Mouse (Mus musculus): ENCODE data around the gene Hba-a2. TPM values are rescaled to one million over a fixed set of nuclear protein-coding genes. Genes with fewer than 3 reads are reported as not detected.

Hba-a2 gene
- polyA plus RNA-seq, 1 experiment from 2014 or later: 27,825 TPM

DNA sequence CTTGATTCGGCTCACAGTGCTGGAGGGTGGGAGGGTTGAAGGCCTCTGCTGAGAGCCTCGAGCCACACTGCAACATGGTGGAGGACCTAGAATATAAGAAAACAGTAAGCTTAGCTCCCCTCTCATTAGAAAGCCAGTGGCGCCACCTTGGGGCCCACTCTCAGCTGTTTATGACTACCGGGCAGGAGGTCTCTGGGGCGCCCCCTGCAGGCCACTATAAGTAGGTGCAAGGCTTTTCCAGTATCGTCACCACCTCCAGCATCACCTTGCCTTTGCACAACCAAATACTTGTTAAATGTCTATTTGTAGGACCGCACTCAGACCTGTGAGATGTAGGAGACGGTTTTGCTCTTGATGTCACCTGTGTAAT, 24.9 kb downstream of the Hba-a2 start:
- H3K27ac ChIP-seq (ENCODE audit: poor library complexity, severe bottlenecking): no peak overlapping the region
- no peaks in the 10 kb centered on the region for H3K36me3 ChIP-seq
- WGBS: 35% methylated on average over 8 of the region's 8 CpGs

DNA sequence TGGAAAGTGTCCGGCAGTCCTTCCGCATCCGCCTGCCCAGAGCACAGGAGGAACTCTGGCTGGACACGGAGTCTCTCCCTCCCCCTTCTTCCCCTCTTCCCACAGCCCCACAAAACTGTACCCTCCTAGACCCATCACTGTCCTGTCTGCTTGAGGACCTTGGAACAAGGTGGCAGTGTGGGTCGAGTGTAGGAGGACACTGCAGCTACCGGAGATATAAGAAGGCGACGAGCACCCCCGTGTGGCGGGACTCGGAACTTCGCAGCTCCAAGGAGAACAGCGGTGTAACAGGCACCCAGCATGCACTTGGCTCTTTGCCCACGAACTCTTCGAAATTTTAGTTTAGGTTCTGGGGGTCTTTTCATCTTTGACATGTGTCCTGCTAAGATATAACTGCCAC, 28.3 kb downstream of the Hba-a2 start:
- H3K4me3 ChIP-seq: no peak overlapping the region
- H3K27me3 ChIP-seq (replicated peaks): peaks cover 16% of the 10 kb centered on the region; the same call in 1 of the 2 replicates
- peaks cover 9% of the 10 kb centered on the region; the same call in 1 of the 2 replicates for H3K4me1 ChIP-seq (replicated peaks)
- no peak overlapping the region for H3K9ac ChIP-seq
- no peaks in the 10 kb centered on the region for H3K9me3 ChIP-seq (replicated peaks)
- H3K36me3 ChIP-seq: no peaks in the 10 kb centered on the region
- no peak overlapping the region for H3K27ac ChIP-seq (ENCODE audit: poor library complexity, severe bottlenecking)
- 10% methylated on average over 15 of the region's 15 CpGs for WGBS
- H3K4me2 ChIP-seq: peak overlapping the region; percentile 54
- ATAC-seq (ENCODE audit: insufficient number of reproducible peaks, low FRiP score): peak; percentile 80

More for the DNA sequence above, 24.9 kb downstream of the Hba-a2 start:
- Histone ChIP-seq H3K9ac (no peak overlapping the region), H3K4me2 (no peak overlapping the region), H3K9me3 (replicated peaks) (no peaks in the 10 kb centered on the region), H3K4me3 (no peak overlapping the region), H3K27me3 (replicated peaks) (no peaks in the 10 kb centered on the region), H3K4me1 (replicated peaks) (peaks cover 9% of the 10 kb centered on the region; the same call in 1 of the 2 replicates)
- ATAC-seq (ENCODE audit: insufficient number of reproducible peaks, low FRiP score): 0 out of 2 replicates have a peak, but pooled peaks have one; percentile 31

DNA sequence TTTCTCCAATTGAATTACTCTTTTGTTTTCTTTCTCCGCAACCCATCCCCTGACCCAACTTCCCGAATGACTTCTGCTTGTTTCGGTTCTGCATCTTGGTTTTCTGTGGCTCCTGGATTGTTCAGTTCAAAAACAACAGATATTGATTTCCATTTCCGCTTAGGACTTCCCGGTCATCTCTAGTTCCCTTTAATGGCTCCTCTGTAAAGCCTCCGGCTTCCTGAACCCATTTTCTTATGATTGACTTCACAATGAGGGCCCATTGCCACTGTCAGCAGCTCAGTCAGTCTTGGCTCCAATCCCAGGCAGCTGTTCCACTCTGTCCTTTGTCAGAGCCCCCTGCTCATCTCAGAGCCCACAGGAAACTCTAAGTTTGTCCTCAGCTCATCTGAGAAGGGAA, 34.8 kb downstream of the Hba-a2 start:
- ATAC-seq (ENCODE audit: insufficient number of reproducible peaks, low FRiP score): peak; percentile 80
- Histone ChIP-seq H3K4me3 (no peak overlapping the region), H3K36me3 (no peaks in the 10 kb centered on the region), H3K27me3 (replicated peaks) (peaks cover 16% of the 10 kb centered on the region; the same call in 1 of the 2 replicates), H3K4me2 (no peak overlapping the region), H3K9me3 (replicated peaks) (no peaks in the 10 kb centered on the region), H3K9ac (no peak overlapping the region), H3K27ac (ENCODE audit: poor library complexity, severe bottlenecking) (peak overlapping the region; percentile 33; the same call in 1 of the 2 replicates), H3K4me1 (replicated peaks) (peaks cover 18% of the 10 kb centered on the region)
- WGBS: 52% methylated on average over 6 of the region's 6 CpGs

DNA sequence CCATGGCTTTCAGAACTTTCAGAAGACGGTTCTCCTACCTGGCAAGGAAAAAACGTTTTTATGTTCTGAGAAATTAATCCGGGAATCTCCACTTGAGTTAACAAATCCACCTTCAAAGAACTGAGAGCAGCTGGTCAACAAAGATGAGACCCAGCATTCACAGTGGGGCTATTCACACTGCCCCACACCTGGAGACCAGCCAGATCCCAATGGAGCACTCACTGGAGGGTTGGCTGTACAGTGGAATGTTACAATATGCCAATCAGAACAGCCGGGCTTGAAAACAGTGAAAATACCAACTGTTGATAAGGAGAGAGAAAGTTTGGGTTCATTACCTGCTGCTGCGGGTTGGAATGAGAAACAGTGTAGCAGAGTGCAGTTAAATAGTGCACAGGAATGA, 35.6 kb downstream of the Hba-a2 start:
- H3K4me3 ChIP-seq: no peak overlapping the region
- H3K36me3 ChIP-seq: no peaks in the 10 kb centered on the region
- peaks cover 3% of the 10 kb centered on the region; the same call in 1 of the 2 replicates for H3K9me3 ChIP-seq (replicated peaks)
- no peak overlapping the region for H3K4me2 ChIP-seq
- ATAC-seq (ENCODE audit: insufficient number of reproducible peaks, low FRiP score): no peak
- peaks cover 18% of the 10 kb centered on the region for H3K4me1 ChIP-seq (replicated peaks)
- H3K27ac ChIP-seq (ENCODE audit: poor library complexity, severe bottlenecking): peak overlapping the region; percentile 33; the same call in 1 of the 2 replicates
- WGBS: 52% methylated on average over 5 of the region's 5 CpGs
- no peak overlapping the region for H3K9ac ChIP-seq
- H3K27me3 ChIP-seq (replicated peaks): peaks cover 16% of the 10 kb centered on the region; the same call in 1 of the 2 replicates

DNA sequence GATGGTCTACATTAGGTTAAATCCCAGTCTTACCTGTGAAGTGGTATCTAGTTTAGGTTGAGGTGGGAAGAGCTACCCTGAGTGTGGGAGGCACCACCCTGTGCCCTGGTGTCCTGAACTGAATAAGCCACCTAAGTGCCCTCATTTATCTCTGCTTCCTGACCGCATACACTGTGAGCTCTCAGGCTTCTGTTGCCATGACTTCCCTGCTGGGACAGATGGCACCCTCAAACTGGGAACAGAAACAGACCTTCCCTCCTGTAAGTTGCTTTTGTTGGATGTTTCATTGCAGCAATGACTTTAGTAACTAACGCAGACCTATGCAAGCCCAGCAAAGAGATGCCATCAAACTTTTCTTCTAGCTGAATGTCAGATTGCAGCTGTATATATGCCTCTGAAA, 36.9 kb downstream of the Hba-a2 start:
- H3K27me3 ChIP-seq (replicated peaks): peaks cover 6% of the 10 kb centered on the region; the same call in 1 of the 2 replicates

DNA sequence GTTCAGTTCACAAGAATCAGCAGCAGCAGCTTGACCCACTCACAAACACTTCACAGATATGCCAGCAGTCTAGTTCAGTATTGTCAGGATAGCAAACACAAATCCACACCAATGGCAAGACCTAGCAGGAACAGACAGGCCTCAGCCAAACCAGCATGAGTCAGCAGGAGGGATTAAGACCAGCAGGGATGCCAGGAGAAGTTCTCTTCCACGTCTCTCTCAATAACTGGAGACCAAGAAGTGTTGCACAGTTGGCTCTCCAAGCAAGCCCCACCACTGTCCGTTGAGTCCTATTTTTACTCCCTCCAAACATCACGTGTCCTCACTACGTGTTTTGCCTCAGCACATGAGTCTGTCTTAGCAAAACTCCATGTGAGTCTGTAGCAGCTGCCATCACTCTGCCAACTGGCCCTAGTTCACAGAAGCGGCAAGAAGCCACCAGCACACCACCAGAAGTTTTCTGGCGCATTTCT, 40.2 kb downstream of the Hba-a2 start:
- no peak overlapping the region for H3K4me3 ChIP-seq
- H3K9me3 ChIP-seq (replicated peaks): peaks cover 7% of the 10 kb centered on the region; the same call in 1 of the 2 replicates
- 0 out of 2 replicates have a peak, but pooled peaks cover 4% of the 10 kb centered on the region for H3K27me3 ChIP-seq (replicated peaks)
- no peak overlapping the region for H3K9ac ChIP-seq
- no peak overlapping the region for H3K4me2 ChIP-seq
- H3K4me1 ChIP-seq (replicated peaks): peaks cover 28% of the 10 kb centered on the region
- WGBS: 85% methylated on average over 6 of the region's 6 CpGs
- ATAC-seq (ENCODE audit: insufficient number of reproducible peaks, low FRiP score): no peak
- H3K27ac ChIP-seq (ENCODE audit: poor library complexity, severe bottlenecking): no peak overlapping the region
- H3K36me3 ChIP-seq: no peaks in the 10 kb centered on the region

More for the DNA sequence above, 36.9 kb downstream of the Hba-a2 start:
- Histone ChIP-seq H3K27ac (ENCODE audit: poor library complexity, severe bottlenecking) (no peak overlapping the region), H3K36me3 (no peaks in the 10 kb centered on the region), H3K4me1 (replicated peaks) (peaks cover 18% of the 10 kb centered on the region), H3K9me3 (replicated peaks) (peaks cover 7% of the 10 kb centered on the region; the same call in 1 of the 2 replicates), H3K4me2 (no peak overlapping the region), H3K4me3 (no peak overlapping the region), H3K9ac (no peak overlapping the region)
- ATAC-seq (ENCODE audit: insufficient number of reproducible peaks, low FRiP score): no peak
- 80% methylated on average over 2 of the region's 2 CpGs for WGBS

DNA sequence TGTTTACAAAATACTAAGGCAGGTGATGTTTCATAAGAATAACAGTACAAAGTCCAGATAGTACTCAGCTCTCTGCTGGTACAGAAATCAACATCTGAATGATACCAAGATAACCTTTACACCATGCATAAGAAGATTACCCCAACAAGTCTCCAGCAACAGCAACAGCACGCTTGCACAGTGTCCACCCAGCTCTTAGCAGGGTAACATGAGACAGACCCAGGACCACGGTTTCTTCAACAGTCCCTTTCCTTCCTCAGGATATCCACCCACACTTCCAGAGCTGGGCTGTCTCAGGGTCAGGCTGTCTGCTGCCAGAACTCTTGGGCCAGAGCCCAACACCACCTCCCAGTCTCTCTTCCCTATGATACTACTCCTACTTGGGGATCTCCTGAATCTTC, 42.8 kb downstream of the Hba-a2 start:
- no peaks in the 10 kb centered on the region for H3K36me3 ChIP-seq
- ATAC-seq (ENCODE audit: insufficient number of reproducible peaks, low FRiP score): peak; percentile 71

DNA sequence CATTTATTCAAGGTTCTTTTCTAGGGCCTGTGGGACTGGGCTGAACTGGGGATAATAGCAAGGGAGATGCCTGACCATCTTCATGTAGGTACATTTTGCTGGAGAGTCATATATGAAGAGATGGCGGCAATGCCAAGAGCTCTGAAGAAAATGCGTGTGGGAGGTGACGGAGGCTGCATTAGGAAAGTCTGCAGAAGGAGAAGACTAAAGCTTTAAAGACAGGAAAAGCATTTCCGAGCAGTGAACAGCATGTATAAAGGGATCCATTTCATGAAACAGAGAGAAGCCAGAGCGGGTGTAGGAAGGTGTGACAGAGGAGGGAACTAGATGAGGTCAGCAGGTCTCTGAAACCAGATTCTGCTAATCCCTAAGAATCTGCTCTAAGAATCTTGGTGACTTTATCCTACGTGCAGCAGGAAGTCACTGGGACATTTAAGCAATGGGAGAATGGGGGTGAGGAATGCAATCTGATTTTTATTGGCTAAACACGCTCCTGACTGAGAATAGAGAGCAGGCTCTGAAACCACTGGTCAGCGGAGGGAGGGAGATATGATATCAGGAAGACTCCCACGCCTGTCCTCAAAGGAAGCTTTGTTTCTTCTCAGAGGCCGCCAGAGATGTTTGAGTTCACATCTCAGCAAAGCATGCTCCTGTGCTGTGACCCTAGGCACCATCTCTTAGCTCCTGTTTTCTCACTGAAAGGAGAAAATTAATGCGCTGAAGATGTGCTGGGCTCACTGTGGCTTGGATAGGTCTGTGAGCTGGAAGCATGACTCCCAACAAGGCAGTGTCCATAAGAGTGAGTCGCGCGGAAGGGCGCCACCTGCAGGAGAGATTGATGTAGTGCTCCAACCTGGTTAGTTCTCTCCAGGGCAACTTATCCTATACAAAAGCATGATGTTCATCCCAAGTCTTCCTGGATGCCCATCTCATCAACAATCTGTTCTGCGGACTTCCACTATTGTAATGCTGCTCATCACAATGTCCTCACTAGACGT, 44.5 kb downstream of the Hba-a2 start:
- H3K9me3 ChIP-seq (replicated peaks): peaks cover 7% of the 10 kb centered on the region; the same call in 1 of the 2 replicates
- H3K4me2 ChIP-seq: peak overlapping the region; percentile 33
- H3K4me1 ChIP-seq (replicated peaks): peaks cover 29% of the 10 kb centered on the region
- WGBS: 24% methylated on average over 17 of the region's 17 CpGs
- peaks cover 4% of the 10 kb centered on the region; the same call in 1 of the 2 replicates for H3K27me3 ChIP-seq (replicated peaks)
- peak overlapping the region; percentile 6; the same call in 1 of the 2 replicates for H3K27ac ChIP-seq (ENCODE audit: poor library complexity, severe bottlenecking)
- ATAC-seq (ENCODE audit: insufficient number of reproducible peaks, low FRiP score): peak; percentile 34; the same call in 1 of the 2 replicates
- H3K36me3 ChIP-seq: no peaks in the 10 kb centered on the region
- H3K4me3 ChIP-seq: no peak overlapping the region
- no peak overlapping the region for H3K9ac ChIP-seq

More for the DNA sequence above, 42.8 kb downstream of the Hba-a2 start:
- Histone ChIP-seq H3K27me3 (replicated peaks) (peaks cover 4% of the 10 kb centered on the region; the same call in 1 of the 2 replicates), H3K4me2 (no peak overlapping the region), H3K9me3 (replicated peaks) (peaks cover 7% of the 10 kb centered on the region; the same call in 1 of the 2 replicates), H3K9ac (no peak overlapping the region), H3K27ac (ENCODE audit: poor library complexity, severe bottlenecking) (0 out of 2 replicates have a peak overlapping the region, but pooled peaks have one; percentile 5), H3K4me1 (replicated peaks) (peaks cover 29% of the 10 kb centered on the region), H3K4me3 (no peak overlapping the region)
- WGBS: 42% methylated on average over 2 of the region's 2 CpGs

DNA sequence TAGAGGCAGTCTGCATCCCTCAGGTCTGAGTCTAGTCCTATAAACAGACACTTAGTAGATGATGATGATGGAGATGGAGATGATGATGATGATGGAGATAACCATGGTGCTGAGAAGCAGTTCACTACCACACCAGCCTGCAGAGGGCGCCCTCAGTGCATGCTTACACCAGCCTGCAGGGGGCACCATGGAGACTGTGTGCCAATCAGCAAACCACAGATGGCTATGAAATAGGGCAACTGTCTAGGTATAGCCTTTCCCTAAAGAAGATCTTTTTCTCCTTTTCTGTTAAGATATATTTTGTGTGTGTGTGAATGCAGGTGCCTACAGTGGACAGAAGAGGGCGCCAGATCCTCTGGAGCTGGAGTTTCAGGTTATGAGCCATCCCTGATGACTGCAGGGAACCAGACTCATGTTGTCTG, 46.5 kb downstream of the Hba-a2 start:
- no peaks in the 10 kb centered on the region for H3K36me3 ChIP-seq
- WGBS: 13% methylated on average over 2 of the region's 2 CpGs
- no peak overlapping the region for H3K4me2 ChIP-seq
- H3K9ac ChIP-seq: no peak overlapping the region
- H3K9me3 ChIP-seq (replicated peaks): no peaks in the 10 kb centered on the region
- no peak overlapping the region for H3K27ac ChIP-seq (ENCODE audit: poor library complexity, severe bottlenecking)
- H3K4me1 ChIP-seq (replicated peaks): peaks cover 29% of the 10 kb centered on the region
- H3K27me3 ChIP-seq (replicated peaks): peaks cover 4% of the 10 kb centered on the region; the same call in 1 of the 2 replicates
- no peak for ATAC-seq (ENCODE audit: insufficient number of reproducible peaks, low FRiP score)
- no peak overlapping the region for H3K4me3 ChIP-seq

DNA sequence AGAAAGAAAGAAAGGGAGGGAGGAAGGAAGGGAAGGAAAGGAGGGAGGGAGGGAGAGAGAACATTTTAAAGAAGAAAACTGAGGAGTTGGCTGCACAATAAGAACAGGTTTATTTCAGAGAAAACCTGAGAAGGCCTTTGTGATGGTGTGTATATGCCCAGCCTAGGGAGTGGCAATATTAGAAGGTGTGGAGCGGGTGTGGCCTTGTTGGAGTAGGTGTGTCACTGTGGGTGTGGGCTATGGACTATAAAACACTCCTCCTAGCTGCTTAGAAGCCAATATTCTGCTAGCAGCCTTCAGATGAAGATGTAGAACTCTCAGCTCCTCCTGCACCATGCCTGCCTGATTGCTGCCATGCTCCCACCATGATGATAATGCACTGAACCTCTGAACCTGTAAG, 47.1 kb downstream of the Hba-a2 start:
- Histone ChIP-seq H3K4me1 (replicated peaks) (peaks cover 31% of the 10 kb centered on the region), H3K27me3 (replicated peaks) (peaks cover 4% of the 10 kb centered on the region; the same call in 1 of the 2 replicates), H3K9me3 (replicated peaks) (no peaks in the 10 kb centered on the region), H3K4me3 (no peak overlapping the region), H3K9ac (no peak overlapping the region), H3K4me2 (no peak overlapping the region), H3K36me3 (no peaks in the 10 kb centered on the region), H3K27ac (ENCODE audit: poor library complexity, severe bottlenecking) (no peak overlapping the region)
- 86% methylated on average over 1 of the region's 1 CpGs for WGBS
- ATAC-seq (ENCODE audit: insufficient number of reproducible peaks, low FRiP score): no peak
